Mouse (Mus musculus): Measurements from ENCODE around the gene Klhl42.

DNA sequence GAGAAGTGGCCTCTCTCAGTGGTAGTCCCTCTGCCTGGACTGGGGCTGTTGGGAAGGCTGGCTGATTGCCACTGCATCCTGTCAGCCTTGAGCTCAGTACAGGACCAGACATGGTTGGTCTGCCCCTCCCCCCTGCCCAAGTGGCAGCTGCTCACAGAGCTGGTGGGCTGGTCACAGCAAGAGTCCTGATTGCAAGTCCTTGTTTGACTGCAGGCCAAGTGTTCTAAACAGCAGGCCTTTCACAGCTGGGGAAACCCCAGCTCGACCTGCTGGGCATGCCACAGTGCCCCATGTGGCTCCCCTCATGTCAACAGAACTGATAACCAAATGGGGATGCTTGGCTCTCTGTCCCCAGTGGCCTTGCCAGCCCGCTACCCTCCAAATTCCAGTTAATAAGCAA is 54.1 kb downstream of the Klhl42 start:
- TF ChIP-seq CTCF (IDR thresholded peaks at IDR 0.05; ENCODE audit: control insufficient read depth, insufficient read depth, insufficient read length) (no peak), MAX (IDR thresholded peaks at IDR 0.05) (no peak)

All from C2C12 (cell line).